Mouse (Mus musculus) frontal cortex, postnatal 10 days (tissue): ENCODE measurements at regions not wholly inside any gene's neighbourhood (a gene's known extent, or its start where the extent isn't known, plus 50 kb on each side); places are given as distances from the start of the nearest gene placed in this dataset.

ENCODE experiments used
- DNase-seq, 2 experiments: peaks; one replicate each; pipeline ENCODE4 v3.0.0; 2022; ENCODE audit warnings: low spot score in 2 of 2, mixed read lengths in 1 of 2

- no peak for DNase-seq
Measured at GRCm38 (mm10) chr13:82849037-82849436, 654.8 kb upstream of the Mef2c start.

DNA sequence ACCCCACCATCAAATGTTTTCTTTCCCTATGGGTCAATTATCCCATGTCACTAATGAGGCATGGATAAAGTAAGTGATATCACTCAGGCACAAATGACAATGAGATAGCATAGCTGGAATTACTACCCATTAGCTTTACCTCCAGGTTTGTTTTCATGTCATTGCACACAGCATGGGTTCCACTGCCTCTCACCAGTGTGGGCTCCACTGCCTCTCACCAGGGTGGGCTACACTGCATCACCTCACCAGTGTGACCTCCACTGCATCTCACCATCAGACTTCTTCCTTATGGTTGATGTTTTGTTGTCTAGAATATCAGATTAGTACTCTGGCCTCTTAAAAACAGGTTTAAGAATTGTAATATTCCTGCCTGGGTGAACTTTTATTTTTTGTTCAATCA is 634.0 kb upstream of the Mef2c start:
- DNase-seq = no peak

- no peak for DNase-seq
Measured at GRCm38 (mm10) chr13:82874091-82874490, 629.7 kb upstream of the Mef2c start.

DNA sequence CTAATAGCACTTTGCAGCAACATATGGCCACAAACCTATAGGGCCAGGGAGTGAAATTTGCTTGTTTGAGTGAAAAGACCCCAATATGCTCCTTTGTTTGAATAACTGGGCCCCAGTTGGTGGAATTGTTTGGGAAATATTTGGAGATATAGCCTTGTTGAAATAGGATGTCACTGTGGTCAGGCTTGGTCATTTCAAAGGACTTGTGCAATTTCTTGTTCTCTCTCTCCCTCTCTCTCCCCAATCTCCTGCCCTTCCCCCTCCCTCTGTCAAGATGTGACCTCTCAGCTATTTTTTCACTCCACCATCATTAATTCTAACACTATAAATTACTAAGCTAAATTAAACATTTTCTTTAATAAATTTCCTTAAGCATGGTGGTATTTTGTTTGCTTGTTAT is 620.5 kb upstream of the Mef2c start:
- DNase-seq = no peak

DNA sequence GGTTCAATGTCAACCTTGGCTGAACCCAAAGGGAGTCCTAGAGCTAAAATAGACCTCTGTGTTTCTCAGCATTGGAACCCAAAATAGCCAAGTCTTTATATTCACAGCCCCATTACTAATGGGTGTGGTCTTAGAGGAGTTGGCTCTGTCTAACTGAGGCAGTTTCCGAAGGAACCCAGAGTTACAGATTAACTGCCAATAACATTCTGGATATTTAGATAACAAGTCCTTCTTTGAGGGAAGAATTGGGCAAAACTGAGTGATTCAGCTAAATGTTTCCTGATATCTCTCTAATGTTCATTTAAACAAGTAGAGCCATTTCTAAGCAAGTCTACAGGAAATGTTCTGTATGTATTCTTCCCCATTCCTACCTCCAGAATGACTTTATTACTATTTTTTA is 615.1 kb upstream of the Mef2c start:
- DNase-seq = no peak

DNA sequence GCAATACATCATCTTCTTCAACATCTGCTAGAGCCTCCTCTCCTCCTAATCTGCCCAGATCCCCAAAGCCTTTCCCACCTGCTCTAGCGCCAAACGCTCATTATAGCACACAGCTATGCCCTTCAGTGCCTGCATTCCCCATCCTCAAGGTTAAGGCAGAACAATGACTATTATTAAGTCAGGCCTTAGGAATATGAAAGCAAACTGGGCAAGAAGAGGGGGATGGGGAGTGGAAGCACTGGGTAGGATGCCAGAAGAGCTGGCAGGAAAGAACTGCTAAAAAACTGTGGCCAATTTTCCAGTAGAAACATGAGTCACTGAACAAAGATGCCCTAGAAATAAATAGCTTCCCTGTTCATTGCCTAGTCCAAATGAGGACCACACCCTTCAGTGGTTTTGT is 611.1 kb upstream of the Mef2c start:
- no peak for DNase-seq

DNA sequence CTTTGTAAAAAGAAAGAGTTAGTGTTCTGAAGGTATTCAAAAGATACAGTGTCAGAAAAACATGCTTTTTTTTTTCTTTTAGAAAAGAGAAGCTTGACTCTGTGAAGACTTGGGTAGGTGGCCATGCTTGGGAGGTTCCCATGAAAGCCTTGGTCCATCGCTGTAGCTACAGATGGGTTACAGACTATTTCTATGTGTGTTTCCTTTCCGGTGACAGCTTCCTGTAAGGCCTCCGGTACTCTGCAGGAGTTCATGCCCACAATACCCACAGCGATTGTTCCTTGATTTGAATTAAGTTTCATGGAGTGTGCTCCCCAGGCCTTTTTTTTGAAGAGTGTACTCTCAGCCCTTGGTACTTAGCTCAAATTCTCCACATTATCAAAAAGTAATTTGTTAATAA is 604.1 kb upstream of the Mef2c start:
- DNase-seq = no peak

DNA sequence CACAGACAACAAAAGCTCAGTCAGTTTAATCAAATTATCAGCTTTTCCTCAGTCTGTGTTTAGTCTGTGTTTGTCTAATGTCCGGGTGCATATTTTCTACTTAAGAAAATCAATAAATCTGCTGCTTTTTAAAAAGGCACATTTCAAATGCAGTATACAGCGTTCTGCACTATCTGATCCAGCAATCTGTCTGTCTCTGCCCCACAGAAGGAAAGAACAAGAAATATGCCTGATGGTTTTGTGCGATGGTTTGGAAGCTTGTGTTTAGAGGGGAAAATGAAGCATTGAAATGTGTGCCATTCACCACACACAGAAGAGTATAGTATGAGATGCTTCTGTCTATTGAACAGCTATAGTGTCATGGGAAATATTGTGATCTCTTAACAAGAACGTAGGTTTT is 601.7 kb upstream of the Mef2c start:
- DNase-seq = no peak

DNA sequence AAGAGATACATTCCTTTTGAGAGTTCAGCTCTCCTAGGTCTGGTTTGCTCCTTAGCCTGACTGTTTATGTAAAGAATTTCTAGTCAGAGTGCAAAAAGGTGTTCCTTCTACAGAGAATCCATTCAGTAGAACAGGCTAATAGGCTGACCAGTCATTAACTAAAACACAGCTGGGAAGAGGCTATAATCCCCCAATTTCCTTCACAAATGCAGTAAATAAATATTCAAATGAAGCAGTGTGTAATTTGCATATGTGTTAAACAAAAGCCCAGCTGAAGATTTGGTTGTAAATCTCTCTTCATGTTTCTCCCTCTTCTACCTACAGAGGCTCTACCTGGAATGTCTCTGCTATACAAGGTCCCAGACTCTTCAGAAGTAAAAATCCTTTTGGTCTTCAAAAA is 600.2 kb upstream of the Mef2c start:
- no peak for DNase-seq

DNA sequence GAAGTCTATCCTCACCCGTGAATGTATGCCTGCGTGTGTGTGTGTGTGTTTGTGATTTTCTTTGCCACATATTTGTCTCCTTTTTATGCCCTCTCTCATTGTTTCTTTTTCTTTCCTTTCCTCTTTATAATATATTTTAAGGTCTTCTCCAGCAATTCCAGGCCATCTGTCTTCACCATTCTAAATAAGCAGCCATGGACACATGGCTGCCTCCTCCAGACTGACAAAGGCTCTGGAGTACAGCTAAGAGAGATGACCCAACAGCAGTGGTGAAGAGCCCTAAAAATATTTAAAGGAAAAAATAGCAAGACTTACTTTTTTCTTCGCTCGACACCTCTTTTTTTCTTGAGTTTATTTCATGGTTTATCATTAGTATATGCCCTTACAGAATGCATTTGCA is 596.1 kb upstream of the Mef2c start:
- DNase-seq = no peak

DNA sequence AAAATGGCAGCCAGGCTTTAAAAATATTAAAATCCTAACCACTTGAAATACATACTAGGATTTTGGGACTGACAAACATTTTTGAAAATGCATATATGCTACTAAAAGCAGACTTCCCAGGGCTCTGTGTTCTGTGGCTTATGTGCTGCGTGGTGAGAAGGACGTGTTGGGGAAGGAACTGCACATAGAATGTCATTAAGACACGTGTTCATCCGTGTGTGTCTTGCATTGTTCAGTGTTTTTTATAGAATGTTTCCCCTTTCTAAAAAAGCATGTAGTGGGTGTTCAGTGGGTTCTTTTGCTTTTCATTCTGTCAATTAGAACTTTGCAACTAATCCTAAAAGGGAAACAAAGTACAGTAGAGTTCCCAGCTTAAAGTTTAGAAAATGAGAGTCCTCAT is 594.7 kb upstream of the Mef2c start:
- DNase-seq = no peak

- DNase-seq = no peak
Measured at GRCm38 (mm10) chr13:82912859-82913258, 591.0 kb upstream of the Mef2c start.

DNA sequence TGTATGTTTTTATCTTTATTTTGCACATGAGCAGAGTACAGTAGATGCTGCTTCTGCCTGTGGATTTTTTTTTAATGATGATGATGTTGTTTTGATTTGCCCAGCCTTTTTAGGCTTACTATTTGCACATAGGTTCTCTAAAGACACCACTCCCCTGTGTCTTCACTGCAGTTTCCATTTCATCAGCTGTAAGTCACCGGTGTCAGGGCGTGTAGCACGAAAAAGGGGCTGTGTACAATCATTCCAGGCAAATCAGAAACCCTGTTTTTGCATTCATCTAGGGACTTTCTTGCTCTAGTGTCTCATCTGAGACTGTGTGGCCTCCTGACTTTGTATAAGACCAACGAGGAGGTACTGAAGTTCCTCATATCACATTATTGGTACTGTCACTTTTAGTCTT is 588.6 kb upstream of the Mef2c start:
- DNase-seq = no peak

- DNase-seq = no peak
Measured at GRCm38 (mm10) chr13:82930010-82930409, 573.8 kb upstream of the Mef2c start.

DNA sequence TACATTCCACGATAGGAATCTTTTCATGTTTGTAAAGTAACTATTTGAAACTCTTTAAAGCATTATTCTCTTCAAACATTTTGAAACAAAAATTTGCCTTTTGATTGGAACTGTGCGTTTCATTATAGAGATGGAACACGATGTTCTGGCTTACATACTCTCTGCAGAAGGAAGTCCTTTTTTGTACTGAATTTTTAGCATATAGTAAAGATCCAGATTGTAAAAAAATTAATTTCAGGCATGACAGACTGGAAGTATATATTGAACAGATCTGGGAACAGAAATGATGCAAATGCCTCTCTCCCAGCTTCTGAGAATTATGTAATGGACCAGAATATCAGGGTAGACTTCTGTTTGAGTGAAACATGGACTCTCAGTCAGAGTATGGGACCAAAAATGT is 566.0 kb upstream of the Mef2c start:
- DNase-seq = no peak

DNA sequence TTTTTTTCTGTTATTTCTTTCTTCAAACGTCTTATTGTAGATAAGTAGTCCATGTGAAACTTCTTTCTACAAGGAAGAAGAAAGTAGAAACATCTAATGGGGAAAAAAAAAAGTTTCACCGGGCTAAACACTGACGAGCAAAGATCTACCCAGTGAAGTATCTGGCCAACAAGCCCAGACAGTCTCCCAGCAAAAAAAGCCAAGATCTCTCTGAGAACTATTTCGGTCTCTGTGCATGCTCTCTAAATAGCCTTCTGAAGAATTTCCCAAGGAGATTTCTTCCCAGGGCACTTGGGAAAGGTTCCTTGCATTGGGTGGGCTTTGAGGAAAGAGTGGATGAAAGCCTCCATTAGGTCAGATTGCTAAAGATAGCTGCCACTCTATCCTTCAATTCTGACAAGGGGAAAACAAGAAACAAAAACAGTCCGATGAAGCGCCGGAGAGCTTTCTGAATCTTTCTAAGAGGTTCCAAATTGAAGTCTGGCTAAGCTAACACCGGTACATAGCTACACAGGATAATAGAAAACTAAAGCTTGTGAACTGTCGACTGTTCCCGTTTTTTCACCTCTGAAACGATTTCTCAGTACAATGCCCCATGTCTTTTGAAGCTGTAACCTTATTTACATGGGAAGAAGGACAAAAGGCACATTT is 561.0 kb upstream of the Mef2c start:
- no peak for DNase-seq

- no peak for DNase-seq
Measured at GRCm38 (mm10) chr13:82946931-82947330, 556.9 kb upstream of the Mef2c start.

GRCm38 (mm10) chr13:82949541-82949940 is 554.3 kb upstream of the Mef2c start:
- no peak for DNase-seq

- DNase-seq = no peak
Measured at GRCm38 (mm10) chr13:82962333-82962732, 541.5 kb upstream of the Mef2c start.

- DNase-seq = peak; percentile 10 to 25
Measured at GRCm38 (mm10) chr13:82971722-82972121, 532.1 kb upstream of the Mef2c start.

DNA sequence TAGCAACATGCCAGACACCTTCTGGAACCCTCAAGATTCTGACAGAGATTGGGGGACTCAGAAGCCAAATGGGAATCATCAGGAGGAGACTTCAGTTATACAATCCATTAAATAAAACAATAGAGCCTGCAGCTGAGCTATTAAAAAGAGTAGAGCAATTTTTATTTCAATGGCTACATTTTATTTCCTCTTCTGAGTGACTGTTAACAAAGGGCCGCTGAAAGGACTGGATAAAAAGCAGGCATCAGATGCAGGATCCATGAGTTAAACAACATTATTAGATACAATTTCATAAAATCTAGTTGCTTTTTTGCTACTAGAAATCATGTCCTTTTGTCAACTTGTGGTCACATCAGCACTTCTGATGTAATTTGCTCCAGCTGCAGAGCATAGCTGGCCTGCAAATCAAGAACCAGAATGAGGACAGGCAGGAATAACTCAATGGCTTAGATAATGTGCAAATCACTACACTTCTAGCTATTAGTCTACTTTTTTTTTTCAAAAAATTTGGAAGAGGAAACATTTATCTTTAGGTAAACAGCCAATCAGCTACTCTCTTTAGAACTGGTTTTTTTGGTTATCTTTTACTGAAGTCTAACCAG is 529.5 kb upstream of the Mef2c start:
- no peak for DNase-seq

DNA sequence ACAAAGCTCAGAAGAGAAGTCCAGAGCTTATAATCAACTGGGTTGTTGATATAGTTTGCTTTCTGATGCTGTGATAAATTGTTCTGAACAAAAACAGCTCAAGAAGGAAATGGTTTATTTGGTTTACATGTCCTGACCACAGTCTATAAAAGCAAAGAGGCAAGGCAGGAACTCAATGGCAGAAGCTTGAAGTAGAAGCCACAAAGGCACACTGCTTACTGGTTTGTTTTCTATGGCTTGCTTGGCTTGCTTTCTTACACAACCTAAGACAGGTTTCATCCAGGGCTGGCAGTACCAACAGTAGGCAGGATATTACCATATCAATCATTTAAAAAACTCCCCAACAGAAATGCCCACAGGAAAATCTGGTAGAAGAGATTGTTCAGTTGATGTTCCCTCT is 502.7 kb upstream of the Mef2c start:
- no peak for DNase-seq

DNA sequence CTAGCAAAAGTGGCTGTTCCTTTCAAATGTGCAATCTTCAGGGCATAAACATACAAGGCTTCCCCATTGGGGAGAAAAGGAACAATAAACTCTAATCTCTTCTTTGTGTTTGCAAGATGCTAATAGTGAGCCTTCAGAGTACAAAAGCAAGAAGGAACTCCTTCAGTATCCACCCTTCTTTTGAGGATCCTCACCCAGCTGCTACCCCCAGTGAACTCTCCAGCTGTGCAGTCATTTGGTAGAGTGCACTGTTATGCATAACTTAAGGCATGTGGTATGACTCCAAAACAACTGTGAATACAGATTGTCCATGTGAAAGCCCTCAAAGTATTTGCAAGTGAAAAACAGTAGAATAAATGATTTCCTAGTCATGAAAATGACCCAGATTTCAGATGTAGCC is 487.1 kb upstream of the Mef2c start:
- no peak for DNase-seq

DNA sequence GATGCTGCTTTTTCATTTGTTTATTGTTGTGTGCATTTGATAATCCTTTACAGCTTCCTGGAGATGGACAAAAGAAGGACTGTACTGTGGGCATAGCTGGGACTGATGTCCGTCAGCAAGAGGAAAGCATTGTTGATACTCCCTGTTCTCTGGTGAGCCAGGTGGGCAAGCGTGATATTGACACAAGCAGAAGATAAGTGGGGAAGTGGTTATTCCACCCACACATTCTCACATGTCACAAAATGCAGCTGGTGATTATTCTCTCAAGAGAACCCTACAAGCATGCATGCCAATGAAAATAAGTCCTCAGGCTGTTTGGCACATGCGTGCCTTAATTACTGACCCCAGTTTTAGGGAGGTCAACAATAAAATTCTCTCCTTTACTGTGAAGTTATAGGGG is 483.0 kb upstream of the Mef2c start:
- no peak for DNase-seq
